Mouse (Mus musculus): ENCODE results near the gene Sec16b. TPM values are rescaled to one million over a fixed set of nuclear protein-coding genes. Genes with fewer than 3 reads are reported as not detected.

The Sec16b gene
- polyA plus RNA-seq, 1 experiment from 2014 or later = 0.34 TPM

- no peak overlapping the region for H3K4me2 ChIP-seq (ENCODE audit: low read length)
- no peak overlapping the region for H3K9ac ChIP-seq (replicated peaks; ENCODE audit: low read length)
- H3K4me1 ChIP-seq (ENCODE audit: control insufficient read depth, insufficient read depth, low read length) = no peaks in the 10 kb centered on the region
- H3K4me3 ChIP-seq (replicated peaks; ENCODE audit: low read depth, low read length) = no peak overlapping the region
- DNase-seq (peak; percentile 12), ATAC-seq (ENCODE audit: low FRiP score, low TSS enrichment) (no peak)
- H3K27ac ChIP-seq (replicated peaks; ENCODE audit: low read depth, low read length) = no peak overlapping the region
- no peaks in the 10 kb centered on the region for H3K9me3 ChIP-seq (ENCODE audit: control insufficient read depth, low read length)
- H3K36me3 ChIP-seq (ENCODE audit: control insufficient read depth, insufficient read depth, low read length) = no peaks in the 10 kb centered on the region
- 86% methylated on average over 6 of the region's 6 CpGs for WGBS
- no peaks in the 10 kb centered on the region for H3K27me3 ChIP-seq (ENCODE audit: control insufficient read depth, insufficient read depth, low read length)
These were observed 5.1 kb upstream of the Sec16b start for GRCm38 (mm10) chr1:157501352-157501945.

DNA sequence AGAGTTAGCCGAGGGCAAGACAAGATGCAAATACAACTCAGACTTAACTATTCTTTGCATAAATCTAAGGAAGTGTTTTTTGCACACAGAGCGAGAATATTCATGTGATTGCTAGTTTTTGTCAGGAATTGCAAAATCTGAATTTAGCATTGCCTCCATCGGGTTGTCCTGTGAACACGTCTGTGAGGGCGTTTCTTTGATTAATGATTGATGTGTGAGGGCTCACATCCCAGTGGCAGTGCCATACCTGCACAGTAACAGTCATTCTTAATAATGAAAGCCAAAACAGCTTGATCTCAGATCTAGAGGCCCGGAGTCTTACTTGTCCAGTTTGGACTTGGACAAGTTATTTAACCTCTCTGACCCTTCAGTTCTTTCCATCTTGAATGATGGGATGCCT is 3.5 kb upstream of the Sec16b start:
- WGBS = 76% methylated on average over 6 of the region's 6 CpGs

GRCm38 (mm10) chr1:157506995-157507595 is 567 bp downstream of the Sec16b start:
- DNase-seq (peak; percentile 39), ATAC-seq (ENCODE audit: low FRiP score, low TSS enrichment) (no peak; the same call in 1 of the 2 replicates)
- no peaks in the 10 kb centered on the region for H3K9me3 ChIP-seq (ENCODE audit: control insufficient read depth, low read length)
- no peak overlapping the region for H3K9ac ChIP-seq (replicated peaks; ENCODE audit: low read length)
- 37% methylated on average over 4 of the region's 4 CpGs for WGBS
- no peak overlapping the region for H3K4me3 ChIP-seq (replicated peaks; ENCODE audit: low read depth, low read length)
- no peak overlapping the region for H3K27ac ChIP-seq (replicated peaks; ENCODE audit: low read depth, low read length)
- 0 out of 2 replicates have a peak, but pooled peaks cover 3% of the 10 kb centered on the region for H3K4me1 ChIP-seq (ENCODE audit: control insufficient read depth, insufficient read depth, low read length)
- no peak overlapping the region for H3K4me2 ChIP-seq (ENCODE audit: low read length)
- no peaks in the 10 kb centered on the region for H3K36me3 ChIP-seq (ENCODE audit: control insufficient read depth, insufficient read depth, low read length)
- no peaks in the 10 kb centered on the region for H3K27me3 ChIP-seq (ENCODE audit: control insufficient read depth, insufficient read depth, low read length)

More for the DNA sequence above, 3.5 kb upstream of the Sec16b start:
- ATAC-seq (ENCODE audit: low FRiP score, low TSS enrichment) (no peak), DNase-seq (no peak)
- Histone ChIP-seq H3K4me2 (ENCODE audit: low read length) (no peak overlapping the region), H3K27me3 (ENCODE audit: control insufficient read depth, insufficient read depth, low read length) (no peaks in the 10 kb centered on the region), H3K9me3 (ENCODE audit: control insufficient read depth, low read length) (no peaks in the 10 kb centered on the region), H3K9ac (replicated peaks; ENCODE audit: low read length) (no peak overlapping the region), H3K4me3 (replicated peaks; ENCODE audit: low read depth, low read length) (no peak overlapping the region), H3K27ac (replicated peaks; ENCODE audit: low read depth, low read length) (no peak overlapping the region), H3K4me1 (ENCODE audit: control insufficient read depth, insufficient read depth, low read length) (no peaks in the 10 kb centered on the region), H3K36me3 (ENCODE audit: control insufficient read depth, insufficient read depth, low read length) (no peaks in the 10 kb centered on the region)

GRCm38 (mm10) chr1:157507814-157508213 is 1.3 kb downstream of the Sec16b start:
- H3K9me3 ChIP-seq (ENCODE audit: control insufficient read depth, low read length) = no peaks in the 10 kb centered on the region
- ATAC-seq (ENCODE audit: low FRiP score, low TSS enrichment) (no peak), DNase-seq (no peak)
- 0 out of 2 replicates have a peak, but pooled peaks cover 3% of the 10 kb centered on the region for H3K4me1 ChIP-seq (ENCODE audit: control insufficient read depth, insufficient read depth, low read length)
- H3K4me2 ChIP-seq (ENCODE audit: low read length) = no peak overlapping the region
- H3K27me3 ChIP-seq (ENCODE audit: control insufficient read depth, insufficient read depth, low read length) = no peaks in the 10 kb centered on the region
- no peak overlapping the region for H3K9ac ChIP-seq (replicated peaks; ENCODE audit: low read length)
- no peak overlapping the region for H3K4me3 ChIP-seq (replicated peaks; ENCODE audit: low read depth, low read length)
- H3K36me3 ChIP-seq (ENCODE audit: control insufficient read depth, insufficient read depth, low read length) = no peaks in the 10 kb centered on the region
- H3K27ac ChIP-seq (replicated peaks; ENCODE audit: low read depth, low read length) = no peak overlapping the region
- WGBS = 59% methylated on average over 5 of the region's 5 CpGs

- H3K36me3 ChIP-seq (ENCODE audit: control insufficient read depth, insufficient read depth, low read length) = no peaks in the 10 kb centered on the region
- no peak for DNase-seq
These were observed 6.3 kb downstream of the Sec16b start for GRCm38 (mm10) chr1:157512690-157513448.

GRCm38 (mm10) chr1:157513559-157513958 is 7.0 kb downstream of the Sec16b start:
- H3K36me3 ChIP-seq (ENCODE audit: control insufficient read depth, insufficient read depth, low read length) = no peaks in the 10 kb centered on the region
- DNase-seq (no peak), ATAC-seq (ENCODE audit: low FRiP score, low TSS enrichment) (no peak)
- H3K4me1 ChIP-seq (ENCODE audit: control insufficient read depth, insufficient read depth, low read length) = 0 out of 2 replicates have a peak, but pooled peaks cover 3% of the 10 kb centered on the region
- whole genome bisulfite sequencing = 80% methylated on average over 9 of the region's 9 CpGs
- H3K27ac ChIP-seq (replicated peaks; ENCODE audit: low read depth, low read length) = no peak overlapping the region
- H3K9ac ChIP-seq (replicated peaks; ENCODE audit: low read length) = no peak overlapping the region
- no peaks in the 10 kb centered on the region for H3K9me3 ChIP-seq (ENCODE audit: control insufficient read depth, low read length)
- H3K4me2 ChIP-seq (ENCODE audit: low read length) = no peak overlapping the region
- H3K4me3 ChIP-seq (replicated peaks; ENCODE audit: low read depth, low read length) = no peak overlapping the region
- no peaks in the 10 kb centered on the region for H3K27me3 ChIP-seq (ENCODE audit: control insufficient read depth, insufficient read depth, low read length)

More at GRCm38 (mm10) chr1:157512690-157513448, 6.3 kb downstream of the Sec16b start:
- ATAC-seq (ENCODE audit: low FRiP score, low TSS enrichment) = no peak
- no peaks in the 10 kb centered on the region for H3K27me3 ChIP-seq (ENCODE audit: control insufficient read depth, insufficient read depth, low read length)
- no peak overlapping the region for H3K4me2 ChIP-seq (ENCODE audit: low read length)
- 86% methylated on average over 11 of the region's 11 CpGs for WGBS
- H3K27ac ChIP-seq (replicated peaks; ENCODE audit: low read depth, low read length) = no peak overlapping the region
- no peaks in the 10 kb centered on the region for H3K9me3 ChIP-seq (ENCODE audit: control insufficient read depth, low read length)
- no peak overlapping the region for H3K9ac ChIP-seq (replicated peaks; ENCODE audit: low read length)
- no peak overlapping the region for H3K4me3 ChIP-seq (replicated peaks; ENCODE audit: low read depth, low read length)
- 0 out of 2 replicates have a peak, but pooled peaks cover 3% of the 10 kb centered on the region for H3K4me1 ChIP-seq (ENCODE audit: control insufficient read depth, insufficient read depth, low read length)

DNA sequence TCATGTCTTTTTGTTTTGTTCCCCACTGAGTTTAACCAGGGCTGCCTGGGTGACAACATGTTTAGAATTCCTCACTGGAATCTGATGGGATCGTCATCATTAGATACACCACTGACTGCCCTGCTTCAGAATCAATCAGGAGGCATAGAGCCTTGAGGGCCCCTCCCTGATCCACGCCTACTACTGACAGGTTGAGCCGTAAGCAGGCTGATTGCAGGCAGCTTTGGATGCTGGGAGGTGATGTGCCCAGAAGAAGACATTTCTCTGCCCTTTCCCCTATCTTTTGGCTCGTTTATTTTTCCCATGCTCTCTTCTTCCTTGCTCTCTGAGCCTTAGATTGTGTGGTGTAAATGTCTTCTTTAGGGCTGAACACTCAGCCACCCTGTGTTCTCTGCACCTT is 7.8 kb downstream of the Sec16b start:
- WGBS = 74% methylated on average over 4 of the region's 4 CpGs
- no peaks in the 10 kb centered on the region for H3K9me3 ChIP-seq (ENCODE audit: control insufficient read depth, low read length)
- H3K9ac ChIP-seq (replicated peaks; ENCODE audit: low read length) = no peak overlapping the region
- DNase-seq (no peak), ATAC-seq (ENCODE audit: low FRiP score, low TSS enrichment) (no peak)
- no peaks in the 10 kb centered on the region for H3K27me3 ChIP-seq (ENCODE audit: control insufficient read depth, insufficient read depth, low read length)
- 0 out of 2 replicates have a peak, but pooled peaks cover 3% of the 10 kb centered on the region for H3K4me1 ChIP-seq (ENCODE audit: control insufficient read depth, insufficient read depth, low read length)
- no peak overlapping the region for H3K4me3 ChIP-seq (replicated peaks; ENCODE audit: low read depth, low read length)
- no peak overlapping the region for H3K27ac ChIP-seq (replicated peaks; ENCODE audit: low read depth, low read length)
- no peaks in the 10 kb centered on the region for H3K36me3 ChIP-seq (ENCODE audit: control insufficient read depth, insufficient read depth, low read length)
- no peak overlapping the region for H3K4me2 ChIP-seq (ENCODE audit: low read length)

DNA sequence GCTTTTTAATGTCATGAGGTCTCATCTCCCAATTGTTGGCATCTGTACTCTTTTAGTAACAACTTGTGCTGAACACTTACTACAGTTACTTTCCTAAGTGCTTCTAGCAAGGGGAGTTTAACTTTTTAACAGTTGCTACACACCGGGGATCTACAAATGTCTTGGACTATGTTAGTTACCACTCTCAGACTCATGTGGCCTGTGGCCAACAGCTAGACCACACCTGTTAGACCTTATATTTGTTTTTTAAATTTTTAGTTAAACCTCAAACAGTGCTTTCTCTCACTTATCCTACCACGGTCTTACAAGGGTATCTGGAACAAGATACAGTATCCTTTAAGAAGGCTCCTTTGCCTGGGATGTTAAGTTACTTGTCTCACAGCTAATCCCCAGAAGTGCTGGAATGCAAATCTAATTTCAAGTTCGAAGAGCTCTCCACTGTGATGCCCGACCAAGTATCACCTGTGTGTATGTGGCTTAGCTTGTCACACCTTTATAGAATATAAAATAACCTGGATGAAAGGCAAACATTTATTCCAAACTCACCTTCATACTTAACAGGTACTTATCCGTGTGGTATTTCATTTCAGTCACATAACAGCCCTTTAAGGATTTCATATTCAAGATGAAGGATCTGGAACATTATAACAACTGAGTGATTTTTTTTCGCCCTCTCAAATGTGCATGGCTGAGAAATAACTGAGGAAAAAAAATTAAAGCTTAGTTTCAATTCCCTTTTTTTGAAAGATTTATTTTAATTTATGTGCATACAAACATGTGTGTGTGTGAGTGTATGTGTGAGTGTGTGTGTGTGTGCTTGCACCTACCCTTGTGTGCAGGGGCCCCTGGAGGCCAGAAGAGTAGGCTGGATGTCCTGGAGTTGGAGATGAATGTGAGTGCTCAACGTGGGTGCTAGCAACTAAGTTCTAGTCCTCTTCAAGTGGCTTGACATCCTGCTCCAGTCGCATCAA is 10.6 kb downstream of the Sec16b start:
- H3K4me1 ChIP-seq (ENCODE audit: control insufficient read depth, insufficient read depth, low read length) = no peaks in the 10 kb centered on the region
- H3K9ac ChIP-seq (replicated peaks; ENCODE audit: low read length) = no peak overlapping the region
- H3K27me3 ChIP-seq (ENCODE audit: control insufficient read depth, insufficient read depth, low read length) = no peaks in the 10 kb centered on the region
- H3K4me2 ChIP-seq (ENCODE audit: low read length) = no peak overlapping the region
- 88% methylated on average over 8 of the region's 8 CpGs for WGBS
- no peaks in the 10 kb centered on the region for H3K9me3 ChIP-seq (ENCODE audit: control insufficient read depth, low read length)
- DNase-seq = no peak
- ATAC-seq (ENCODE audit: low FRiP score, low TSS enrichment) = no peak
- no peak overlapping the region for H3K4me3 ChIP-seq (replicated peaks; ENCODE audit: low read depth, low read length)
- H3K36me3 ChIP-seq (ENCODE audit: control insufficient read depth, insufficient read depth, low read length) = no peaks in the 10 kb centered on the region
- no peak overlapping the region for H3K27ac ChIP-seq (replicated peaks; ENCODE audit: low read depth, low read length)

Data from midbrain, embryonic 14.5 days (tissue).